Mouse (Mus musculus): Measurements from ENCODE around the gene Rdh12. TPM values are rescaled to one million over a fixed set of nuclear protein-coding genes. Genes with fewer than 3 reads are reported as not detected.
"Not testable (repeated sequence)": the region's sequence is repeated elsewhere in the genome, so short reads cannot be mapped to it uniquely, and the experiment has no call there.

Gene Rdh12
- polyA plus RNA-seq (2021) = 1.8 TPM

- POLR2A ChIA-PET = no interaction called here
- in situ Hi-C loops (cut with MboI; ENCODE audit: low pct_unique_long_range_greater_than_20kb) = no loop called here
Observed at GRCm38 (mm10) chr12:79208703-79209464, at the start of gene Rdh12. Rdh12 (plus strand) TSS chr12:79208914.

GRCm38 (mm10) chr12:79162876-79163275 lies 45.8 kb upstream of the Rdh12 start:
- POLR2A ChIA-PET = no interaction called here
- no peak for ATAC-seq
- H3K27me3 ChIP-seq = no peaks in the 10 kb centered on the region
- DNase-seq (ENCODE audit: low read depth, low spot score) = no peak
- in situ Hi-C loops (cut with MboI; ENCODE audit: low pct_unique_long_range_greater_than_20kb) = no loop called here
- CTCF ChIA-PET = no interaction called here
- TF ChIP-seq CTCF (IDR thresholded peaks at IDR 0.05) = no peak

More at GRCm38 (mm10) chr12:79208703-79209464, at the start of gene Rdh12:
- DNase-seq (ENCODE audit: low read depth, low spot score) = no peak
- CTCF ChIA-PET = no interaction called here
- peaks cover 4% of the 10 kb centered on the region for H3K27me3 ChIP-seq
- ATAC-seq = no peak
- no peak for TF ChIP-seq CTCF (IDR thresholded peaks at IDR 0.05)

- DNase-seq (ENCODE audit: low read depth, low spot score) (no peak), ATAC-seq (no peak)
- ChIA-PET POLR2A (no interaction called here), CTCF (no interaction called here)
- no peak for TF ChIP-seq CTCF (IDR thresholded peaks at IDR 0.05)
- in situ Hi-C loops (cut with MboI; ENCODE audit: low pct_unique_long_range_greater_than_20kb) = no loop called here
- H3K27me3 ChIP-seq = no peaks in the 10 kb centered on the region
Observed at GRCm38 (mm10) chr12:79169173-79169572, 39.5 kb upstream of the Rdh12 start.

- CTCF ChIA-PET = interaction anchor here (1.2 to 1.4 kb wide), 2 partner anchors 35 to 252 kb away, joined by 3 to 4 read pairs; no protein-coding TSS in a partner anchor
- DNase-seq (ENCODE audit: low read depth, low spot score) = no peak
- TF ChIP-seq CTCF (IDR thresholded peaks at IDR 0.05) = no peak
- no peaks in the 10 kb centered on the region for H3K27me3 ChIP-seq
- no peak for ATAC-seq
- in situ Hi-C loops (cut with MboI; ENCODE audit: low pct_unique_long_range_greater_than_20kb) = no loop called here
- POLR2A ChIA-PET = interaction anchor here (0.6 to 1.2 kb wide), 2 partner anchors 25 to 62 kb away, joined by 3 read pairs; no protein-coding TSS in a partner anchor
Observed at GRCm38 (mm10) chr12:79170421-79170820, 38.3 kb upstream of the Rdh12 start.

GRCm38 (mm10) chr12:79171269-79171995 lies 37.3 kb upstream of the Rdh12 start:
- no peak for TF ChIP-seq CTCF (IDR thresholded peaks at IDR 0.05)
- no peaks in the 10 kb centered on the region for H3K27me3 ChIP-seq
- no peak for DNase-seq (ENCODE audit: low read depth, low spot score)
- ChIA-PET CTCF (interaction anchor here (1.2 to 2.1 kb wide), 3 partner anchors 16 to 253 kb away, joined by 3 to 4 read pairs (median 4); no protein-coding TSS in a partner anchor), POLR2A (interaction anchor here (0.6 to 1.2 kb wide), 2 partner anchors 22 to 26 kb away, joined by 3 to 5 read pairs; no protein-coding TSS in a partner anchor)
- no peak for ATAC-seq
- in situ Hi-C loops (cut with MboI; ENCODE audit: low pct_unique_long_range_greater_than_20kb) = no loop called here

- peak; percentile 92 for TF ChIP-seq CTCF (IDR thresholded peaks at IDR 0.05)
- ChIA-PET POLR2A (interaction anchor here (0.6 kb wide), 1 partner anchor 21 kb away, joined by 5 read pairs; no protein-coding TSS in a partner anchor), CTCF (interaction anchor here (2.1 kb wide), 1 partner anchor 15 kb away, joined by 4 read pairs; no protein-coding TSS in a partner anchor)
- DNase-seq (ENCODE audit: low read depth, low spot score) (no peak), ATAC-seq (peak; percentile 96)
- no peaks in the 10 kb centered on the region for H3K27me3 ChIP-seq
- in situ Hi-C loops (cut with MboI; ENCODE audit: low pct_unique_long_range_greater_than_20kb) = no loop called here
Observed at GRCm38 (mm10) chr12:79172019-79172941, 36.4 kb upstream of the Rdh12 start, which contains the start of gene Vti1b. Vti1b (minus strand) TSS chr12:79172667.

GRCm38 (mm10) chr12:79173721-79174120 lies 35.0 kb upstream of the Rdh12 start:
- POLR2A ChIA-PET = no interaction called here
- in situ Hi-C loops (cut with MboI; ENCODE audit: low pct_unique_long_range_greater_than_20kb) = no loop called here
- DNase-seq (ENCODE audit: low read depth, low spot score) = no peak
- no peaks in the 10 kb centered on the region for H3K27me3 ChIP-seq
- ATAC-seq = no peak
- TF ChIP-seq CTCF (IDR thresholded peaks at IDR 0.05) = peak; percentile 15
- CTCF ChIA-PET = no interaction called here

- no peak for TF ChIP-seq CTCF (IDR thresholded peaks at IDR 0.05)
- no peak for DNase-seq (ENCODE audit: low read depth, low spot score)
- POLR2A ChIA-PET = no interaction called here
Observed at GRCm38 (mm10) chr12:79175998-79176397, 32.7 kb upstream of the Rdh12 start.

GRCm38 (mm10) chr12:79185160-79185559 lies 23.6 kb upstream of the Rdh12 start:
- CTCF ChIA-PET = not testable (repeated sequence)
- in situ Hi-C loops (cut with MboI; ENCODE audit: low pct_unique_long_range_greater_than_20kb) = loop anchor here (25.0 kb wide), 1 partner anchor 952 kb away; no protein-coding TSS in a partner anchor

More at GRCm38 (mm10) chr12:79175998-79176397, 32.7 kb upstream of the Rdh12 start:
- no peaks in the 10 kb centered on the region for H3K27me3 ChIP-seq
- in situ Hi-C loops (cut with MboI; ENCODE audit: low pct_unique_long_range_greater_than_20kb) = loop anchor here (25.0 kb wide), 1 partner anchor 961 kb away; no protein-coding TSS in a partner anchor
- CTCF ChIA-PET = interaction anchor here (1.7 kb wide), 1 partner anchor 14 kb away, joined by 4 read pairs; no protein-coding TSS in a partner anchor
- no peak for ATAC-seq

More at GRCm38 (mm10) chr12:79185160-79185559, 23.6 kb upstream of the Rdh12 start:
- H3K27me3 ChIP-seq; DNase-seq (ENCODE audit: low read depth, low spot score); POLR2A ChIA-PET; ATAC-seq: not testable (repeated sequence)
